Mouse (Mus musculus) urinary bladder, postnatal 25 days (tissue): Measurements from ENCODE around the gene Mcoln3.

Experiments
- DNase-seq: peaks from one replicate; pipeline ENCODE4 v3.0.0; 2022; ENCODE audit warnings: low spot score

Gene Mcoln3

DNA sequence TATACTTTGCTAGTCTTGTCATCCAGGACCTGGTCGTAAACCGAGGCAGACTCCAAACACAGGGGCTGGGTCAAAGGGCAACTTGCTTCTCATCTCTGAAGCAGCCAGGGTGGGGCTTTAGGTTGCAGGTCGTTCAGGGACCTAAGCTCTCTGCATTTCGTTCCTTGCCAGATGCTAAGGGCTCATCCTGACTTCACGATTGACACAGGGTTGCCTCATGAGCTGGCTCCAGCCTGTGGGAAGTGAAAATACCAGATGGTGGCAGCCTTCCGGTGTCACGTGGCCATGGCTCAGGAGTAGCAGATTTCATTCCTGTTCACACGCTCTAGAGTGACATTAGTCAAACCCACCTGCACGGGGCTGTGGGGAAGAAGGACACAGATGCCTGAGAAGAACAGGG, 17.6 kb downstream of the Mcoln3 start:
- no peak for DNase-seq

DNA sequence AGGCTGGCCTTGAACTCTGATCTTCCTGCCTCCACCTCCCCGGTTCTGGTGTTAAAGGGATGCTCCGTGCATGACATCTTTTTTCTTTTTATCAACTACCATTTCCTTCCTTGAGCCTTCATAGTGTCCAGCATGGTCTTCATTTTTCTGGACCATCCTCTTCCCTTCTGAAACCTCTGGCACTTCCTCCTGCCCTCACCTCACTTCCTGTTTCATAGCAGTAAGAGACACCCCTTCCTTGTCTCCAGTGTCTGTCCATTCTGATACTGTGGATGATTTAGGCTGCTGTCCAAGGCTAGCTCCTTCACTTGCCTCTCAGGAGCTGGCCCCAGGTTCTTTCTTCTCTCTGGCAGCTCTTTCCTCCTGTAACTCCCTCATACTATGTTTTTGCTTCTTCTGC, 18.2 kb downstream of the Mcoln3 start:
- DNase-seq, result no peak

DNA sequence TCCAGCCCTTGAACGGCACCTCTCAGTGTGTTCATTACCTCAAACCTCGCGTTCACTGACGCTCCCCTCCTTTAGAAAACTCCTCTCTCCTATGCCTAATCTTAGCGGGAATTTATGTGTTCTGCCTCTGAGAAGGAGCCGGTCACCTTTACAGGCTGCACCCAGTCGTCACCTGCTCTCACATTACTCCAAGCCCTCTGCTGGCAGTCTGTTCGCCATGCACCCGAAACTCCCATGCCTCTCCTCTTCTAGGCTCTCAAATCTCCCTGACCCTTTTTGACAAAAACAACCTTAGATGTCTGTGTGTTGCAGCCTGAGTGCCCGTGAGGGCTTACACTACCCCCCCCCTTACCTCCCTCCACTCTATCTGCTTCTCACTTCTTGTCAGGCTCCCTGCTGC, 19.2 kb downstream of the Mcoln3 start:
- DNase-seq, result no peak

DNA sequence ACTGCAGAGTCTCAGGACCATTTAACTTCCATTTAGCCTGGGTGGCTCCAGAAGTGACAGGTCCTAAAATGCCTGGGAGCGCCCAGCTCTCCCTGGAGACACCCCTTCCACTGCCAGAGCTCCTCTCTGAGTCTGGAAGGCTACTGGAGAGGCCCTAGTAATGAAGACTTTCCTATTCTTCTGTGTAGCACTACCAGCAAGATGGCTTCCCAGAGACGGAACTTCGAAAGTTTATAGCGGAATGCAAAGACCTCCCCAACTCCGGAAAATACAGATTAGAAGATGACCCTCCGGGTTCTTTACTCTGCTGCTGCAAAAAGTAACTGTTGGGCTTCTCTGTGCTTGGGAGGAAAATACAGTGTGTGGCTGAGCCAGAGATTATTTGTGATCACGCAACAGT, 23.0 kb downstream of the Mcoln3 start:
- no peak for DNase-seq

DNA sequence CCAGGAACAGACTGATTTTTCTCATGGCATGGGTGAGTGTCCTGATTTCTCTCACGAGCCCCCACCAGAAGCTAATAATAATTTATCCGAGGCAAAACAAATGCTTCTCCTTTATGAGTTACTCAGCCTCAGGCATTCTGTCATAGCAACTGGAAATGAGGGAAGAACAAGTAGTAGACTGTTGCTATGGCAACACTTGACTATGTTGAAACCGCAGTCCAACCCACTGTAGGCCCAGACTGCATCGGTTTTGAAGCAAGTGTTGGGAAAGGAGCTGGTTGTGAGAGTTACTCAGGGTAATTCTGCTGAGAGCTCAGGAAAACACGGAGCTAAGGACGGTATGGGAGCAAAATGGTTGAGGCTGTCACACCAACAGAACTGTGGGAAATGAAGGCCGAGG, 25.3 kb downstream of the Mcoln3 start:
- no peak for DNase-seq

DNA sequence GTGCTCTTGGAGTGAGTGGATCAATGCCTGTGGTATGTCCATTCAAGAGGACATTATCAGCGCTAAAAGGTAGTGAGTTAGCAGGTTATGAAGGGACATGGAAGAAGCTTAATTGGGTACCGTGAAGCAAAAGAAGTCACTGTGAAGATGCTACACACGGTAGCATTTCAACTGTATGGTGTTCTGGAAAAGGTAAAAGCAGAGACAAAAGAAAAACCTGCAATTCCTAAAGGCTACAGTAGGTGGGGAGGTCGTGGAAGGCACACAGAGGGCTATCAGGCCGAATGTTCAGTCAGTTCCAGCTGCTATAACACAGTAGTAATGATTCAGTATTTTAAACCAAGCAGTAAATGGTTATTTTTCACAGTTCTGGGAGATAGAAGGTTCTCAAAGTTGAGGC, 28.3 kb downstream of the Mcoln3 start:
- no peak for DNase-seq

DNA sequence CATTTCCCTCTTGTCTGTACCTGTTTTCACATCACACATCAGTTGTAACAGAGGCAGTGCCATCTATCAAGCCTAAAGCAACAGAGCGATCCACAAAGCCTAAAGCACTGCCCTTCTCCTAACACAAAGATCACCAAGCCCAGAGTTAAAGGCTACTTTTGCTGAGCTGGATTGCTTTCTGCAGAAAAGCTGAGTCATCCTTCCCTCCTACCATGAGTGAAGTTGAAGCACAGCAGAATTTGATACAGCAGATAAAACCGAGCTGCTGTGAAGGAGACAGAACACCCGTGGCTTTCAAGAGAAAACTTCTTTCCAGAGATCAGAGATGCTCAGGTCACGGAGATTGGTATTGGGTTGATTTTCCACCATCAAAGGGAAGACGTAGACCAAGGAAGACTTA, 28.9 kb downstream of the Mcoln3 start:
- no peak for DNase-seq

DNA sequence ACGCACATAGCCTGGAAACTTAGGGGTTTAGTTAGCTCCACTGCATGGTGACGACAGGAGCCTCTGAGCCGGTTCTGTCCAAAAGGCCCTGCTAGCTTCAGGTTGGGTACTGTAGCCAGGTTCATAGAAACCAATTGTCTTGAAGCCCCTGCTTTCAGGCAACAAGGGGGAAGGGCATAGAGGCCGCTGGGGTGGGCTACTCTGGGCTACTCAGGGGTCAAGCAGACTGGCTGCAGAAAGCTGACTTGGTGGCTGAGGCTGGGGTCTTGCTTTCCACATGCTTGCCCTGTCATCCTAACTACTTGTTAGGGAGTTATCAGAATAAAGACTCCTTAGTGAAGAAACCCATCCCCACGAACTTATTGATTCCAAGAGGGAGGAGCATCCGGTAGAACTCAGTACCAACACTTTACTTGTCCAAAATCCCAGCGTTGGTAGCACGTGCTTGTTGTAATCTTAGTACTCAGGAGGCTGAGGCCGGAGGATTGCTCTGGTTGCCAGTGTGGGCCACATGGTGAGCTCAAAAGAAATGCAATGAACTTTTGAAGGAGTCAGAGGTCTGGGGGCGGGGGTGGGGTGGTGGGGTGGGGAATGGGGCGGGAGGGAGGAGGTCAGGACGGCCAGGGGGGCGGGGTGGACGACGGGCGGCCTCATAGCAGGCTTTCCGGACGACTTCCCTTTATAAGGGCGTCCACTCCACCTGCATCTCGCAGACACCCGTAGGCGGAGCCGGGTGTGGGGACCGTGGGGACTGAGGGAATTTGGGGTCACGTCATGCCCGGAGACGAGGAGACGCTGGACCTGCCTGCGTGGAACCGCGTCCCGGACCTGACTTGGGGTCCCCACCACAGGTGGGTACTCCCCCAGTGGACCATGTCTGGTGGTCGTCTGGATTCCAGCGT, 32.2 kb downstream of the Mcoln3 start, which contains the start of gene Mcoln2:
Gene Mcoln2, plus strand, starts transcription at position 678 of the 902 bp plus-strand sequence.
- DNase-seq, result no peak

DNA sequence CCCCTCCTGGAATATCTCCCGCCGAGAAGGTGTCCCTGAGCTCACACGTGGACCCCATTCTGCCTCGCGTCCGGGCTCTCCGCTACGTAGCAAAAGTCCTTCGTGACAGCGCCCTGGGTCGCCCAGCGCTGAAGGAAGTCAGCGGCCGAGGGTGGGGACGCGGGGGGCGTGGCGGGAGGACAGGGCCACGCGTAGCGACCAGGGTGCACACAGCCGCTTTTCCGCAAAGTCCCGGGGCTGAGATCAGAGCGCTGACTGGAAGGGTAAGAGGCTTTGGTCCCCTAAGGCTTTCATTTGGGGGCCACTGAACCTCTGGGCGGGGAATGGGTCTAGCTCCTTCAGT, 32.8 kb downstream of the Mcoln3 start:
- peak; percentile 36 for DNase-seq

DNA sequence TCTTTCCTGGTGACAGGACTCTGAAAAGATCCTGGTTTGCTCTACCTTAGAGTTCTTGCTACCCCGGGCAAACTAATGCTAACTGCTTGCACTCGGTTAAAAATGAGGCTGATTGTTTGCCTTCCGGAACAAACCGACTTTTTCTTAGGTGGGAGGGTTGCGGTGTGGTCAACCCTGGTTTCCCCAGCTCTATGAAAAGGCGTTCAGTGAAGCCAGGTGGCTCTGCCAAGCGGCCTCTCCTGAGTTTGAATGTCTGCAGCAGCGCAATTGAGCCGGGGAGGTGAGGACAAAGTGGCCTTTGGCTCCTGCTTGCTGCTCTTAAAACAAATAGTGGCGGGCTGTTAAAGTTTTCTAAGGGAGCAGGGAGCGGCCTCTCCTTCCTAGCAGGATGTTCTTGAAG, 33.3 kb downstream of the Mcoln3 start:
- DNase-seq, result no peak

DNA sequence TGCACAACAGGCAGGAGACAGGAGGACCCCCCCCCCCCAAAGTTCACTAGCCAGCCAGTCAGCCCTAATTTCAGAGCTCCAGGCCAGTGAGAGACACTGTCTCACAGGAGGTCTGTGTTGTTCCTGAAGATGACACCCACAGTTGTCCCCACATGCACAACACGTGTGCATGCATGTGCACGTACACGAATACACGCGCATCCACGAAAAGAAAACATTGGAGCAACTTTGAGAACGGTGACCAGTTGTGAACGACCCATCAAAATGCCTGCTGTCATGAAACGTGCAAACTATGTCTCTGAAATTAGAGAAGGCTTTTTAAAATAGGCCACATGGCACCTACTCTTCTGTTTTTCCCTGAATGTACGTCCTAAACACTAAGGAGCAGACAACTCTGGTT, 34.1 kb downstream of the Mcoln3 start:
- no peak for DNase-seq

DNA sequence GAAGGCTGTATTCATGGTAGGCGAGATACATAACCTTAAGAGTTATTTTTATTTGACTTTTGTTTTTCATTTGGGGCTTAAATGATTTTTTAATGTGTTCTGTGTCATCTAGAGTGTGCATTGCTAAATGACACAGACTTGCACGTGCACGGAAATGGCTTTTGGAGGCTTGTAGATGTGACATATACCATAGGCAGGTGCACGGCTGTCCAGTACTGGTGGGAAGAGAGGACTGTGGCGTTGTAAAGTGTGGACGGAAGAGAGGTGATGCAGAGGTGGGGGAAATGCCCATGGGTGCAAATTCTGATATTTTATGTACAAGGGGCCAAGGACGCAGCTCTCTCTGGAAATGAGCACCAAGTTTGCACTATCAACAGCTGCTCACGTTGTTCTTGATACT, 34.5 kb downstream of the Mcoln3 start:
- DNase-seq, result no peak

DNA sequence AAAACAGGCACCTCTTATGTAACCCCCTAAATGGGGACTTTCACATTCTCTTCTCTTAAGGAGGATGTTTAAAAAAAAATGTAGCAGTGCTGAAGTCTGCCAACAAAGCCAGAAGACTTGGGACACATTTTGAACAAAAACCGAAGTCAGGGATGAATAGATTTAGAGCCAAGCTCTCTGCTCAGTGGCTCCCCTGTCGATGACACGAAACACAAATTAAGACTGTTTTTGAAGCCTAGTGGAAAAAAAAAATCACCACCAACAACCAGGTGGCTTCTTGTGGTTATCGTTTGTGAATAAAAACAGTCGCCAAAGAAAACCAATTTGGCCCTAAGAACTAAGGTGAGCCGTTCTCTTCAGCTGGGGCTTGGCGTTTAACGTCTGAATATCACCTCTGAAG, 35.1 kb downstream of the Mcoln3 start:
- no peak for DNase-seq

DNA sequence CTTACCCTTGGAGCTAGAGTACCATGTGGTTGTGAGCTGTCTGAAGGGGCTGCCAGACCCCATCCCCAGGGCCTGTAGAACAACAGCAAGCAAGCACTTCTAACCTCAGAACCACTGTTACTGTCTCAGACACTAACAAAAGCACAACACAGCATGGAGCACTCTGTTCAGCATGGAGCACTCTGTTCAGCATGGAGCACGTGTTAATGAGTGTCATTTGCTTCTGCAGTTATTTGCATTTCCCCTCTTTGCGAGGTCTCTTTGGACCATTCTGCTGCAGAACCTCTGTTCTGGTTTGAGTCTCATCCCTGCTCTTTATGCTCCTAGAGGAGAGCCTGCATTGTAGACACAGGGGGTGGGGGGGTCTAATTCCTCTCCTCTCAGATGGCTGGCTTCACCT, 35.7 kb downstream of the Mcoln3 start:
- DNase-seq, result no peak

DNA sequence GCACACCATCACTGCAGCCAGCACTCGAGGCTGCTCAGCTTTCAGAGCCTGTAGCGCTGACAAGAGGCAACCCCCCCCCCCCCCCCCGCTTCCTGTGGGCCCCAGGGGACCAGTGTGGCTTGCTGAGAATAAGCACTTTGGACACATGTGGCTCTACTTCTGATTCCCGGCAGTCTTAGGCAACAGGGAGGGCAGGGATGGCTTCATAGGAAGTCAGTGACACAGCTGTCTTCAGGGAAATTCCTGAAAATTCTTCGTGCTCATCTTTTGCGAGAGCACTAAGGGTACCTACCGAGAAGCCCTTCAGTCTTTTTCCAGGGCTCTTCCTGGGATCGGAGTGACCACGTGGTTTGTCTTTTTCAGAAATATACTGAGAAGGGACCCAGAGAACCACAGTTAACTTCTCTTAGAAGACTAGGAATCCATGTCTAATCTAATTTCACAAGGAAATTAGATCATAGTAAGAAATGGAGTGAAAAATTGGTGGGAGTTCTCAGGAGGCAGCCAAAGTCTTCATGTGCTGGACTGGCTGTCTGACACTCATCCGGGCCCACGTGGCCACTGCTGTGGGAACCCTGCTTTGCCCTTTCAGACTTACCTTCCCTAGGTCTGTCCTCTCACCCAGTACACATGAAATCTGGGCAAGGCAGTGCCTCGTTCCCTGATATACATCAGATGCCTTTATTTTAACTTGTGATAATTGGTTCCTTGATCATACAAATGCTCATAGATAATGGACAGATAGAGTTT, 36.8 kb downstream of the Mcoln3 start:
- DNase-seq, result no peak

DNA sequence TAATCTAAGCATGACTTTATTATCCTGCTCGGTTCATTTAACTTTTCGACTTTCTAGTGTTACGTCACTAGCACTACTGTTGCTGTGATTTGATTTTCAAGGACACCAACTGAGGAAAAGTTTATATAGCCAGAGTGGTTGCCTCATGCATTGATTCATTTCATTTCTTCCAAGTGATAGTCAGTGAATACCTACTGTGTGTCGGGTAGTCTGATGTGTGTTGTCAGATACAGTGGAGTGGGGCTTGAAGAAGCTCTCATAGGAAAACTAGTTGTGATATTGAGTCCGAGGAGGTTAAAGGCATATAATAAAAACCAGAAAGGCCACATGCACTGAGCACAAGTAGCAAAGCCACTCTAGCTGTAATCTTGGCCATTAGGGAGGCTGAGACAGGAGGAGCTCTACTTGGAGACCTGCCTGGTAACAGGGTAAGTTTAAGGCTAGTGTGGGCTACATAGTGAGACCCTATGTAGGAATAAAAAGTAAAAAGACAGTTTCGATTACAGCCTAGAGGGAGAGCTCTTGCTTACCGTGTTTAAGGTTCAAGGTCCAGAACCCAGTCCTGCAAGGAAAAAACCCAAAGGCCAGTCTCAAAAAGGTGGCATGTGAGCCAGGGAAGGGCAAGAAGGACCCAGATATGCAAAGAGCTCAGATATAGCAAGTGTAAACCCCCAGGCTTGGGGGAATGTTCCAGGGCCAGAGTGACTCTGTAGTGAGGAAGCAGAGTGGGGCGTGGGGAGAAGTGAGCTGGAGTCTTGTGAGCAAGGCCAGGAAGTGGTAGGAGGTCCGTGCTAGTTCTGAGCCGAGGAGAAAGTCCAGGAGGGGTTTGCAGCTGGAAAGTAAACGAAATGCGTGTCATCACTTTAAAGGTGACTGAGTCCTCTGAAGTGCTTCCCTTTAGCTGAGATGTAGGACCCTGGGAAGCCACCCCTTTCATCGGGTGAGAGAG, 38.7 kb downstream of the Mcoln3 start:
- no peak for DNase-seq

DNA sequence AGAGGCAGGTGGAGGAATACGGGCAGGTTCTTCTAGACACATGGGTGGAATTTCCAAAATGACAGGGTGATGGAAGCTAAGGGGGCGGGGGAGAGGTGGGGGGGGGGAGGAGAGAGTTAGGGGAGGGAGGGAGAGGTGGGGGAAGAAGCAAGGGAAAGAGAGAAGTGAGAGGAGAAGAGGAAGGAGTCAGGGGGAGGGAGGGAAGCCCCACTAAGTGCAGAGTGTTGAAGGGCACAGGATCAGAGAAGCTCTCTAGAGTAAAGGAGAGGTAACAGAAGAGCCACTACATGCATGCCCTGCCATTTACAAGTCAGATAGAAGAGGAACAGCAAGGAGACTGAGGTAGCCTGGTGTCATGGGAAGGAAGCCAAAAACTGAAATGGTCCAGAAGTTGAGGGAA, 39.6 kb downstream of the Mcoln3 start:
- no peak for DNase-seq

DNA sequence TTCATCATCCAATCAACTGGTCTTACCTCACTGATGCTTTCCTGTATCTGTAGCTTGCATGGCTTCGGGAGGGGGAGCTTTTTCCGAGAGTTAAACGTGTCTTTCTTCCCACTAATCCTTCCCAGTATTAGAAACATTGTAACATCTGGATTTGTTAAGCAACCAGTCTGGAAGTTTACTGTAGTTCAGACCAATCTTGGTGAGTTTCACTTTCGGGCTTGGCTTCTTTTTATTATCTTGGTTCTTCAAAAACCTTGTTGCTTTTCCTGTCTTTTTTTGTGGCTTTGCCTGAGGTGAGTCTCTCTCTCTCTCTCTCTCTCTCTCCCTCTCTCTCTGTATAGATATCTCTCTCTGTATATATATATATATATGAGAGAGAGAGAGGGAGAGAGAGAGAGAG, 40.8 kb downstream of the Mcoln3 start:
- DNase-seq, result no peak

DNA sequence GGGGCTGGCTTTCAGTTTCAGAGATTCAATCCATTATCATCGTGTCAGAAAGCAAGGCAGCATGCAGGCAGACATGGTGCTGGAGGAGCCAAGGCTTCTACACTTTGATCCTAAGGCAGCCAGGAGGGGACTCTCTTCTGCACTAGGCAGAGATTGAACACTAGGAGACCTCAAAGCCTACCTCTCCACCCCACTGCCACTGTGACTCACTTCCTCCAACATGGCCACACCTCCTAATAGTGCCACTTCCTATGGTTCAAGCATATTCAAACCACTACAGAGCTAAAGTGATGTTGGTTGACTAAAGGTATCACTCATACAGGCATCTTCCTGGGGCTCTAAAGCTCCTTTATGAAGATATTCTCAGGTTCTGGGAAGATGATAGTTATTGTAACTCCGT, 42.1 kb downstream of the Mcoln3 start:
- no peak for DNase-seq

DNA sequence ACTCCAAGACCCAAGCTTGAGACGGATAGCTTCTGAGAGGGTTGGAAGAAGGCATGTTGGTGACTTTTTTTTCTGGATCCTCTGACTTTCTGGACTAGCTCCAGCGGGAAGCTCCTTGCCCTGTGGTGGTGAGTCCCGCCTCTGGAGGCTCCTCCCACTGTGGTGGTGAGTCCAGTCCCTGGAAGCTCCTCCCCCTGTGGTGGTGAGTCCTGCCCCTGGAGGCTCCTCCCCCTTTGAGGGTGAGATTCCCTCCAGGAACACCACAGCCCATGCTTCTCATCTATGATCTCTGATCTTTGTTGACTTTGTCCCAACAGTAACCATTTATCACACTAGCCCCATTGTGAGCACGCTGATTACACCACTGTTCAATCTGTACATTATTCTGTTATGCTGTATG, 44.9 kb downstream of the Mcoln3 start:
- DNase-seq, result no peak

DNA sequence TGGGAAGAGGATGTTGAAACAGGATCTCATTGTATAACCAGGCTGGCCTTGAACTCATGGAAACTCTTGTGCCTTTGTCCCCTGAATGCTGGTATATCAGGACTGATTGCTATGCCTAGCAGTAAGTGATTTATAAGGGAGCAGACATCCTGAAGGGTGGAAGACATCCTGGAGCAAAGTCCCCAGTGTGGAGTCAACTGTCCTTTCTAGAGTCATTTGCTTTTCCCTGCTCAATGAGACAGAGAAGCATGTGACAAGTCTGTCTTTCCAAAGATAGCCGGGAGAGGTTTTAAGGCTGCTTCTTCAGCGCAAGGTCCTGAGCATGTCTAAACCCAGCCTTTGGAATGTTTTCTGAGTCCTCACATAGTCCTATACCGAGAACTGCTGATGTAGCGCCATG, 52.1 kb downstream of the Mcoln3 start:
- no peak for DNase-seq

DNA sequence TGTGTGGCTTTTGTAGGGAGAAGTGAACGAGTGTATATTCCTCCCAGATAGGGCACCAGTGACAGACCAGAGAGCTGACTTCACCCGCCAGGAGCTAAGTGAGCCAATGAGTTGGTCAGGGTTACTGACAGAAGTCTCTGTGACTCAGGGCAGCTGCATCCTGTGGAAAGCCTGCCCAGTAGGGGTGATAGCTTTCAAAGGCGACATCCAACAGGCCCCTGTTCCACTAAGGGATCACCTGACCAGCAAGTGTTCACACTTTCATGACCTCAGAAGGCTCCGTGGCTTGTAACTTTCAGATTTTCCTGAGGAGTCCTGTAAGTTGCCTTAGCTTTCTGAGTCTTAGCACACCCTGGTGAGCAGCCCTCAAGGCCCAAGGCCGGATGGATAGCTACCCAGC, 55.8 kb downstream of the Mcoln3 start:
- DNase-seq, result no peak
